Mouse (Mus musculus) kidney, adult 9 months (tissue): ENCODE measurements around the gene Ppara.

Source experiments
- DNase-seq: peaks from one replicate; pipeline ENCODE4 v3.0.0; 2022

Gene Ppara

GRCm38 (mm10) chr15:85734571-85735033 is at the start of gene Ppara:
Gene Ppara, plus strand, starts transcription at chr15:85734983.
- DNase-seq: peak; percentile 79

- DNase-seq: peak; percentile 83
These were observed 48.0 kb upstream of the Ppara start for GRCm38 (mm10) chr15:85686641-85687395.

GRCm38 (mm10) chr15:85687630-85688410 is 47.0 kb upstream of the Ppara start:
- DNase-seq: no peak

GRCm38 (mm10) chr15:85688734-85689133 is 46.0 kb upstream of the Ppara start:
- DNase-seq: no peak

GRCm38 (mm10) chr15:85689523-85689922 is 45.3 kb upstream of the Ppara start:
- DNase-seq: no peak

- no peak for DNase-seq
These were observed 44.7 kb upstream of the Ppara start for GRCm38 (mm10) chr15:85690058-85690457.

- no peak for DNase-seq
These were observed 43.9 kb upstream of the Ppara start for GRCm38 (mm10) chr15:85690875-85691274.

- DNase-seq: no peak
These were observed 41.7 kb upstream of the Ppara start for GRCm38 (mm10) chr15:85693115-85693514.

GRCm38 (mm10) chr15:85693819-85694218 is 41.0 kb upstream of the Ppara start:
- DNase-seq: no peak

- no peak for DNase-seq
These were observed 40.4 kb upstream of the Ppara start for GRCm38 (mm10) chr15:85694379-85694778.

- DNase-seq: no peak
These were observed 39.5 kb upstream of the Ppara start for GRCm38 (mm10) chr15:85695304-85695703.

- peak; percentile 85 for DNase-seq
These were observed 36.3 kb upstream of the Ppara start for GRCm38 (mm10) chr15:85698345-85699034.

GRCm38 (mm10) chr15:85699452-85699851 is 35.3 kb upstream of the Ppara start:
- no peak for DNase-seq

- no peak for DNase-seq
These were observed 34.8 kb upstream of the Ppara start for GRCm38 (mm10) chr15:85699862-85700501.

GRCm38 (mm10) chr15:85700716-85701115 is 34.1 kb upstream of the Ppara start:
- DNase-seq: no peak

- DNase-seq: no peak
These were observed 33.5 kb upstream of the Ppara start for GRCm38 (mm10) chr15:85701128-85701930.

- DNase-seq: peak; percentile 86
These were observed 32.3 kb upstream of the Ppara start for GRCm38 (mm10) chr15:85702411-85702951.

- peak; percentile 96 for DNase-seq
These were observed 31.6 kb upstream of the Ppara start for GRCm38 (mm10) chr15:85703194-85703641.

- DNase-seq: no peak
These were observed 30.9 kb upstream of the Ppara start for GRCm38 (mm10) chr15:85703858-85704257.

GRCm38 (mm10) chr15:85704341-85705012 is 30.3 kb upstream of the Ppara start:
- no peak for DNase-seq

- no peak for DNase-seq
These were observed 29.7 kb upstream of the Ppara start for GRCm38 (mm10) chr15:85705013-85705528.
